Mouse (Mus musculus) CH12.LX (cell line): ENCODE results near the gene Nrm. TPM values are rescaled to one million over a fixed set of nuclear protein-coding genes. Genes with fewer than 3 reads are reported as not detected.
A peak's percentile ranks its signal among the peaks of the same experiment; 100 is the strongest.

Experiments used
- DNase-seq: peaks from one replicate; pipeline ENCODE4 v3.0.0-alpha.2; 2013; ENCODE audit errors: extremely low read depth
- H3K27ac ChIP-seq: 2 replicates; pipeline ENCODE4 v1.5.1; 2012; ENCODE audit warnings: low read depth, mild to moderate bottlenecking, control low read depth, moderate library complexity; ENCODE audit not compliant: insufficient read depth
- H3K27me3 ChIP-seq: replicated peaks from 2 replicates; pipeline ENCODE3; 2012; ENCODE audit warnings: inconsistent platforms
- H3K36me3 ChIP-seq, 2 experiments: replicated peaks in 1 of 2; 2 replicates each; pipeline versions ENCODE3 to v1.6.1; 2012; ENCODE audit warnings: inconsistent platforms in 1 of 2, low read length in 1 of 2, mild to moderate bottlenecking in 1 of 2, mixed read lengths in 1 of 2, moderate library complexity in 1 of 2; ENCODE audit not compliant: control insufficient read depth in 1 of 2, insufficient read depth in 1 of 2
- H3K4me1 ChIP-seq, 2 experiments: 2 replicates each; pipeline ENCODE4 v1.6.1; 2012; ENCODE audit warnings: inconsistent platforms in 1 of 2, moderate library complexity in 1 of 2; ENCODE audit not compliant: insufficient read depth in 2 of 2, control insufficient read depth in 1 of 2
- H3K4me2 ChIP-seq: 2 replicates; pipeline ENCODE4 v1.6.1; 2012; ENCODE audit warnings: low read depth, mild to moderate bottlenecking, control low read depth; ENCODE audit not compliant: poor library complexity, insufficient read depth, severe bottlenecking
- H3K4me3 ChIP-seq, 3 experiments: fragments of 150-350 bp in 1 of 3; sonication (generic) in 1 of 3; replicated peaks in 1 of 3; 2 replicates each; pipeline versions ENCODE3 to v1.5.1; 2011 to 2012; ENCODE audit warnings: low read depth in 2 of 3, low read length in 2 of 3, mild to moderate bottlenecking in 2 of 3, moderate library complexity in 2 of 3, control low read depth in 1 of 3, improper control_type of control experiment in 1 of 3, inconsistent platforms in 1 of 3, mixed read lengths in 1 of 3; ENCODE audit not compliant: poor library complexity in 1 of 3
- H3K79me2 ChIP-seq: replicated peaks from 2 replicates; pipeline ENCODE4 v1.6.1; 2012; ENCODE audit warnings: mild to moderate bottlenecking, moderate library complexity; ENCODE audit not compliant: control insufficient read depth, poor library complexity, insufficient read depth, severe bottlenecking; ENCODE audit errors: extremely low read depth
- H3K9ac ChIP-seq: 2 replicates; pipeline ENCODE4 v1.6.1; 2012; ENCODE audit warnings: low read depth, mild to moderate bottlenecking, control low read depth, moderate library complexity; ENCODE audit not compliant: insufficient read depth
- H3K9me3 ChIP-seq: replicated peaks from 2 replicates; pipeline ENCODE3; 2012; ENCODE audit warnings: low read length, inconsistent platforms, mixed read lengths
- CHD1 ChIP-seq: IDR thresholded peaks from 2 replicates; pipeline ENCODE4 v1.6.1; 2012; ENCODE audit warnings: low read depth, low read length, improper control_type of control experiment, inconsistent platforms
- CHD2 ChIP-seq: IDR thresholded peaks from 2 replicates; pipeline ENCODE4 v1.6.1; 2011; ENCODE audit warnings: low read length, improper control_type of control experiment
- CTCF ChIP-seq, 2 experiments: IDR thresholded peaks in 1 of 2; conservative IDR thresholded peaks in 1 of 2; 2 replicates each; pipeline ENCODE4 v1.5.1; 2011 to 2012; ENCODE audit warnings: low read depth in 2 of 2, low read length in 2 of 2, improper control_type of control experiment in 1 of 2, inconsistent platforms in 1 of 2, mild to moderate bottlenecking in 1 of 2, moderate library complexity in 1 of 2
- GABPA ChIP-seq: IDR thresholded peaks from 2 replicates; pipeline ENCODE4 v1.6.1; 2012; ENCODE audit warnings: low read depth, low read length, improper control_type of control experiment, inconsistent platforms; ENCODE audit not compliant: insufficient replicate concordance
- HCFC1 ChIP-seq: IDR thresholded peaks from 2 replicates; pipeline ENCODE4 v1.6.1; 2012; ENCODE audit warnings: low read depth, mild to moderate bottlenecking, inconsistent platforms, low read length, improper control_type of control experiment
- JUN ChIP-seq: IDR thresholded peaks from 2 replicates; pipeline ENCODE4 v1.6.1; 2011; ENCODE audit warnings: low read depth, mild to moderate bottlenecking, low read length, improper control_type of control experiment, moderate library complexity; ENCODE audit not compliant: insufficient read depth
- JUND ChIP-seq: conservative IDR thresholded peaks from 2 replicates; pipeline ENCODE4 v1.6.1; 2011; ENCODE audit warnings: low read depth, low read length, improper control_type of control experiment
- KAT2A ChIP-seq: IDR thresholded peaks from 2 replicates; pipeline ENCODE4 v1.6.1; 2012; ENCODE audit warnings: low read length, improper control_type of control experiment, inconsistent platforms; ENCODE audit not compliant: insufficient replicate concordance
- MAX ChIP-seq: IDR thresholded peaks from 2 replicates; pipeline ENCODE4 v1.6.1; 2011; ENCODE audit warnings: low read length, improper control_type of control experiment
- MEF2A ChIP-seq: IDR thresholded peaks from 2 replicates; pipeline ENCODE4 v1.6.1; 2014; ENCODE audit warnings: low read depth, mild to moderate bottlenecking, inconsistent platforms, low read length, improper control_type of control experiment, borderline replicate concordance
- MXI1 ChIP-seq: IDR thresholded peaks from 2 replicates; pipeline ENCODE4 v1.6.1; 2011; ENCODE audit warnings: mild to moderate bottlenecking, low read depth, low read length, improper control_type of control experiment
- NRF1 ChIP-seq: IDR thresholded peaks from 2 replicates; pipeline ENCODE4 v1.6.1; 2014; ENCODE audit warnings: low read depth, mild to moderate bottlenecking, inconsistent platforms, low read length, improper control_type of control experiment, moderate library complexity
- POLR2A ChIP-seq: IDR thresholded peaks from 2 replicates; pipeline ENCODE4 v1.6.1; 2011; ENCODE audit warnings: low read depth, mild to moderate bottlenecking, improper control_type of control experiment, low read length
- POLR2AphosphoS2 ChIP-seq: IDR thresholded peaks from 2 replicates; pipeline ENCODE4 v1.6.1; 2011; ENCODE audit warnings: low read depth, low read length, improper control_type of control experiment
- RCOR1 ChIP-seq: conservative IDR thresholded peaks from 2 replicates; pipeline ENCODE4 v1.6.1; 2012; ENCODE audit warnings: low read depth, mild to moderate bottlenecking, inconsistent platforms, low read length, improper control_type of control experiment
- SIN3A ChIP-seq: IDR thresholded peaks from 2 replicates; pipeline ENCODE4 v1.6.1; 2012; ENCODE audit warnings: low read length, improper control_type of control experiment, inconsistent platforms
- SMC3 ChIP-seq: IDR thresholded peaks from 2 replicates; pipeline ENCODE4 v1.6.1; 2011; ENCODE audit warnings: low read depth, low read length, improper control_type of control experiment
- UBTF ChIP-seq: IDR thresholded peaks from 2 replicates; pipeline ENCODE4 v1.6.1; 2012; ENCODE audit warnings: low read depth, mild to moderate bottlenecking, inconsistent platforms, low read length, improper control_type of control experiment, moderate library complexity
- ZNF384 ChIP-seq: IDR thresholded peaks from 2 replicates; pipeline ENCODE4 v1.6.1; 2012; ENCODE audit warnings: low read depth, low read length, improper control_type of control experiment, inconsistent platforms
- dilution Hi-C: fragments of 300-500 bp; cut with MboI; formaldehyde crosslinking; loops from 2 replicates; pipeline ENCODE4 v1.14.3; 2020; ENCODE audit warnings: low sequenced_read_pairs; ENCODE audit not compliant: extremely low pct_unique_long_range_greater_than_20kb, extremely low pct_ligation_motif_present
- in situ Hi-C: fragments of 300-500 bp; cut with MboI; formaldehyde crosslinking; loops from 3 replicates; pipeline ENCODE4 v1.14.3; 2019; ENCODE audit warnings: low sequenced_read_pairs, low pct_ligation_motif_present, low pct_unique_long_range_greater_than_20kb, mixed read lengths
- polyA plus RNA-seq: library from polyadenylated mRNA; unstranded; fragments of >175 nt; gene quantifications from 2 replicates; pipeline ENCODE4 v1.2.1, GENCODE M21; 2012; ENCODE audit warnings: low read depth; ENCODE audit not compliant: insufficient read length
- total RNA-seq, 2 experiments: library from RNA; depleted of rRNA; stranded (reverse); fragments of 300-350 nt in 1 of 2; fragments of >200 nt in 1 of 2; gene quantifications; 2 replicates each; pipeline ENCODE4 v1.2.3; 2012 to 2014

The Nrm gene
- total and polyA plus RNA-seq, 3 experiments = 12.1 to 16.7 (median 15.4) TPM

DNA sequence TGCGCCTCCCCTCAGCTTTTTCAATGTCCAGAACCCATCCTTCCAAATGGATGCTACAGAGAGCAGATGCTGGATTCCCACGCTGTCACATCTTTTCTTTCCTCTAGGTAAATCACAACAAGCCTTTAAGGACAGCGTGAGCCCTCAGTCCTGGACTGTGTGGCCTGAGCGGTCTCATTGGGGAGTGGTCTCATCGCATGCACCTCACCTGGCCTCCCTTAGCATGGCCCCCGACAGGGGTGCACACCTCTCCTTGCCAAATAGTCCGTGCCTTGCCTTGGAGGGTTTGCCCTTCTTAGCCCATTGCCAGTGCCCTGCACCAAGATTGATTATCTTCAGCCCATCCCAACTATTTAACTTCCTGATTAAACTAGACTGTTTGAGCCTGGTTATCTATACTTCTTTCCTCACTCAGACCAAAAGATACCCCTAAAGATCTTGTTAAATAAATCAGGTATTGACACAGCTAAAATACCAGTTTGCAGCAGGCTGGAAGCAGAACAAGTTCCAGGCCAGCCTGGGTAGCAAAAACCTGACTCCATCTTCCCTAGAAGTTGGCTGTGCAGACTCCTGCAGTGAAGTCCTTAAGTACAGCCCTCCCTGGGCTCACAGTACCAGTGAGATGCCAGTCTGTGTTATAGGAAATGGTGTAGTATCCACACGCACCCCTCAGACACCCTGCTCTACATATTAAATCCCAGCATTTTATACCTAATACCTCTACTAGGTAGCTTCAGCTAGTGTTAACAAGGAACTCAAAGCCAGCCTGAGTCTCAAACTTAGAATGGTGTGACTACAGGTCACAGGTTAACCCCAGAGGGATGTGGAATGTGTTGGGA lies 28.5 kb upstream of the Nrm start:
- H3K27ac ChIP-seq = no peak overlapping the region
- DNase-seq = no peak
- H3K9me3 ChIP-seq = peaks cover 7% of the 10 kb centered on the region
- H3K4me2 ChIP-seq = no peak overlapping the region
- no peaks in the 10 kb centered on the region for H3K27me3 ChIP-seq
- peaks cover 34% of the 10 kb centered on the region for H3K79me2 ChIP-seq
- no peak overlapping the region for H3K9ac ChIP-seq
- H3K4me3 ChIP-seq = no peak overlapping the region
- dilution Hi-C loops (no loop called here), in situ Hi-C loops (no loop called here)
- H3K4me1 ChIP-seq = peaks cover 11 to 25% of the 10 kb centered on the region in 2 experiments
- no peak for TF ChIP-seq MEF2A
- peak; percentile 29; the same call in 1 of the 2 replicates for TF ChIP-seq SIN3A
- no peak for TF ChIP-seq HCFC1
- no peak for TF ChIP-seq UBTF
- TF ChIP-seq NRF1 = no peak
- no peak for TF ChIP-seq CTCF (conservative IDR thresholded peaks at IDR 0.05 in 1 of 2, IDR thresholded peaks at IDR 0.05 in 1 of 2; ENCODE audit: low read depth in 2 of 2, low read length in 2 of 2)
- TF ChIP-seq POLR2AphosphoS2 = peak; percentile 98; the same call in 1 of the 2 replicates
- peak; percentile 12 for TF ChIP-seq POLR2A
- TF ChIP-seq RCOR1 = no peak
- peaks cover 51 to 86% of the 10 kb centered on the region in 2 experiments for H3K36me3 ChIP-seq

DNA sequence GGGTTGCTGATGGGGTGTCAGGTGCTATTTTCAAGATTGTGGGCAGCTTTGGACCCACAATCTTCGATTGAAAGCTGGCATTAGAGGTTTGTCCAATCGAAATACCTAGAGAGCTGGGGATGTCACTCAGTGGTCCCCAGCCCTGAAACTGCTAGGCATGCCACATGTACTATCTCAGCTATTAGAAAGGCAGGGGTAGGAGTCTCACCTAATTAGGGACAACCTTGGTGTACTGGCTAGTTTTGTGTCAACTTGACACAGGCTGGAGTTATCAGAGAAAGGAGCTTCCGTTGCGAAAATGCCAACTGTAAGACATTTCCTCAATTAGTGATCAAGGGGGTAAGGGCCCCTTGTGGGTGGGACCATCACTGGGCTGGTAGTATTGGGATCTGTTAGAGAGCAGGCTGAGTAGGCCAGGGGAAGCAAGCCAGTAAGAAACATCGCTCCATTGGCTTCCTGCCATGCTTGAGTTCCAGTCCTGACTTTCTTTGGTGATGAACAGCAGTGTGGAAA lies 27.8 kb upstream of the Nrm start:
- Histone ChIP-seq H3K4me3 (no peak overlapping the region), H3K9me3 (peaks cover 7% of the 10 kb centered on the region), H3K27ac (no peak overlapping the region), H3K27me3 (no peaks in the 10 kb centered on the region), H3K4me1 (peaks cover 11 to 25% of the 10 kb centered on the region in 2 experiments), H3K9ac (no peak overlapping the region), H3K36me3 (peaks cover 51 to 79% of the 10 kb centered on the region in 2 experiments), H3K4me2 (no peak overlapping the region), H3K79me2 (peaks cover 38% of the 10 kb centered on the region)
- in situ Hi-C loops (no loop called here), dilution Hi-C loops (no loop called here)
- DNase-seq = no peak
- TF ChIP-seq MAX (no peak), SMC3 (0 out of 2 replicates have a peak, but pooled peaks have one; percentile 2), ZNF384 (no peak), KAT2A (no peak), POLR2A (peak; percentile 51; the same call in 1 of the 2 replicates), GABPA (no peak), CHD2 (peak; percentile 63), JUN (no peak), POLR2AphosphoS2 (peak; percentile 94; the same call in 1 of the 2 replicates), MXI1 (no peak), CHD1 (no peak), JUND (no peak)
